21 mouse cellular contexts compared by ENCODE assay signal in the genomic region with DNA sequence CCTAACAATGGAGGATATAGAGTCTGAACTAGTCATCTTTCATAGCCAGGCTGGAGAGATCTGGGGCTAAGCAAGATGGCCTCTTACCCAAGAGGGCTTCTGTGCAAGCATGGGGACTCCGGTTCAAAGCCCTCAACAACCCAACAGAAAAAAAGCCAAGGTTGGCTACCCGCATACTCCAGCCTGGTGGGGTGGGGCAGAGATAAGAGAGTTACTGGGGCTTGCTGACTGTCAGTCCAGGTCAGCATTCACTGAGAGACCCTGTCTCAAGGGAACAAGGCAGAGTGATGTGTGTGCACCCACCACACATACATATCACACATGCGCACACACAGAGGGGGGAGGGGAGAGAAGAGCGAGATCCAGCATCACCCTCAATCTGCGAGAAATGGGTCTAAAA. TPM values are rescaled to one million over a fixed set of nuclear protein-coding genes. Genes with fewer than 3 reads are reported as not detected.
DNase-seq lines count a peak whose midpoint lies in the region; ATAC-seq and TF ChIP-seq lines count a peak whose summit lies in the region.
"Had no signal": no experiment of that assay in that cellular context is flagged by ENCODE, and none has a peak within 500 bp of the region (broad histone marks: within the 10 kb centered on the region; RNA-seq: fewer than 3 reads in every experiment).

No protein-coding gene starts in this region.

- WGBS in liver, postnatal 0 days (ENCODE audit: insufficient replicate concordance) = 70% methylated on average over 5 of the region's 5 CpGs
- WGBS in liver, embryonic 15.5 days (ENCODE audit: insufficient replicate concordance) = 37% methylated on average over 5 of the region's 5 CpGs

- no peak overlapping the region for H3K9ac ChIP-seq in liver, postnatal 0 days (replicated peaks)
- no peak overlapping the region for H3K9ac ChIP-seq in liver, embryonic 15.5 days
- H3K9ac ChIP-seq: embryonic facial prominence, embryonic 13.5 days; forebrain, embryonic 12.5 days; forebrain, postnatal 0 days; hindbrain, embryonic 14.5 days had no signal

- H3K9me3 ChIP-seq in liver, postnatal 0 days (ENCODE audit: low read length) = no peaks in the 10 kb centered on the region
- H3K9me3 ChIP-seq in liver, embryonic 15.5 days (replicated peaks) = no peaks in the 10 kb centered on the region
- H3K9me3 ChIP-seq: embryonic facial prominence, embryonic 13.5 days; forebrain, embryonic 12.5 days had no signal

- H3K4me3 ChIP-seq in liver, postnatal 0 days (ENCODE audit: low read depth, low read length) = no peak overlapping the region
- H3K4me3 ChIP-seq in liver, embryonic 15.5 days (replicated peaks) = no peak overlapping the region
- H3K4me3 ChIP-seq: embryonic facial prominence, embryonic 13.5 days; forebrain, embryonic 12.5 days had no signal

- intact Hi-C loops in heart, postnatal 36 days (cut with DNase I) = loop anchor here (10.0 kb wide), 1 partner anchor 343 kb away; no protein-coding TSS in a partner anchor

- DNase-seq in liver = peak; percentile 31
- no peak for DNase-seq in liver, postnatal 0 days
- DNase-seq in c-Kit-positive CD71-positive TER-119-positive erythroid progenitor cells, embryonic 14.5 days (ENCODE audit: low spot score) = peak; percentile 28
- DNase-seq in heart, postnatal 36 days = no peak
- DNase-seq: adrenal gland, adult 8-10 months; adrenal gland, postnatal 36 days; cerebellum, adult 11 months; cerebellum, adult 9-10 months; cerebellum, postnatal 25 days; forebrain, postnatal 0 days; gastrocnemius, postnatal 14 days; heart, postnatal 10 days had no signal

- no peak for TF ChIP-seq EP300 in liver, postnatal 0 days (IDR thresholded peaks at IDR 0.05; ENCODE audit: low read depth)

- H3K4me1 ChIP-seq in liver, postnatal 0 days (ENCODE audit: insufficient read depth) = peaks cover 9% of the 10 kb centered on the region
- H3K4me1 ChIP-seq in liver, embryonic 15.5 days (replicated peaks) = peaks cover 28% of the 10 kb centered on the region

- ATAC-seq in liver, postnatal 0 days = no peak
- 0 out of 2 replicates have a peak, but pooled peaks have one; percentile 33 for ATAC-seq in liver, embryonic 15.5 days (ENCODE audit: insufficient read depth)
- ATAC-seq in granulocyte monocyte progenitor cell, adult 5-6 weeks (replicated peaks; ENCODE audit: poor library complexity, severe bottlenecking) = no peak
- no peak for ATAC-seq in monocyte, adult 5-6 weeks (replicated peaks; ENCODE audit: insufficient number of reproducible peaks, low FRiP score, low TSS enrichment, poor library complexity, severe bottlenecking)
- ATAC-seq: forebrain, postnatal 0 days had no signal

- peaks cover 3% of the 10 kb centered on the region; the same call in 1 of the 2 replicates for H3K36me3 ChIP-seq in liver, postnatal 0 days (replicated peaks; ENCODE audit: insufficient read depth, low read length)
- no peaks in the 10 kb centered on the region; the same call in 1 of the 2 replicates for H3K36me3 ChIP-seq in liver, embryonic 15.5 days (replicated peaks)

- TF ChIP-seq CTCF in liver, postnatal 0 days (IDR thresholded peaks at IDR 0.05; ENCODE audit: low read depth) = no peak

- H3K27me3 ChIP-seq in liver, postnatal 0 days (ENCODE audit: insufficient read depth, low read length) = no peaks in the 10 kb centered on the region
- no peaks in the 10 kb centered on the region for H3K27me3 ChIP-seq in liver, embryonic 15.5 days
- H3K27me3 ChIP-seq: embryonic facial prominence, embryonic 13.5 days; forebrain, embryonic 12.5 days had no signal

- H3K4me2 ChIP-seq in liver, postnatal 0 days (ENCODE audit: low read depth, low read length) = no peak overlapping the region
- H3K4me2 ChIP-seq in liver, embryonic 15.5 days = no peak overlapping the region
- H3K4me2 ChIP-seq: embryonic facial prominence, embryonic 13.5 days; forebrain, embryonic 12.5 days; hindbrain, embryonic 14.5 days had no signal

- H3K27ac ChIP-seq in liver, postnatal 0 days (ENCODE audit: low read depth) = no peak overlapping the region
- no peak overlapping the region for H3K27ac ChIP-seq in liver, embryonic 15.5 days (replicated peaks)
- H3K27ac ChIP-seq: embryonic facial prominence, embryonic 13.5 days; forebrain, embryonic 12.5 days; hindbrain, embryonic 14.5 days had no signal

RNA-seq across cellular contexts. Expression of gene Ext2, which starts 4.6 kb away (rescaled TPM):
- 22.6 TPM in 2 replicates for polyA plus RNA-seq in liver, postnatal 0 days (2015; fragmentation: Nextera tagmentation; extraction: Ambion mirVana)
- 27.3 and 30.8 TPM in 2 replicates for polyA plus RNA-seq in liver, embryonic 15.5 days (2015; fragmentation: Nextera tagmentation; extraction: Ambion mirVana)
- 35.6 and 40.9 TPM in 2 replicates for total RNA-seq in granulocyte monocyte progenitor cell, adult 5-6 weeks (2014; fragmentation: Nextera tagmentation)
- 26.2 and 38.6 TPM in 2 replicates for total RNA-seq in granulocyte monocyte progenitor cell, adult 5-6 weeks (2017)
- 10.4 to 43.3 TPM (median 12.9 TPM) in 3 replicates for total RNA-seq in monocyte, adult 5-6 weeks (2017)
- 10 to 100 TPM; 40.4 to 44.1 TPM for total RNA-seq in heart, postnatal 36 days (2021)

RNA-seq across cellular contexts. Expression of gene Accs, which starts 32.0 kb away (rescaled TPM):
- 1.3 and 1.6 TPM in 2 replicates for polyA plus RNA-seq in liver, postnatal 0 days (2015; fragmentation: Nextera tagmentation; extraction: Ambion mirVana)
- 1.1 and 1.5 TPM in 2 replicates for polyA plus RNA-seq in liver, embryonic 15.5 days (2015; fragmentation: Nextera tagmentation; extraction: Ambion mirVana)
- 30.8 and 40.3 TPM in 2 replicates for total RNA-seq in granulocyte monocyte progenitor cell, adult 5-6 weeks (2014; fragmentation: Nextera tagmentation)
- 16.1 and 21.2 TPM in 2 replicates for total RNA-seq in granulocyte monocyte progenitor cell, adult 5-6 weeks (2017)
- total RNA-seq in monocyte, adult 5-6 weeks (2017) = 8.3 to 17.9 TPM (median 17.1 TPM) in 3 replicates
- total RNA-seq in heart, postnatal 36 days (2021) = 1 to 10 TPM; 4.0 to 6.2 TPM

RNA-seq across cellular contexts. Expression of gene Accsl, which starts 51.2 kb away (rescaled TPM):
- polyA plus RNA-seq in liver, postnatal 0 days (2015; fragmentation: Nextera tagmentation; extraction: Ambion mirVana) = 0.13 TPM in 1 of 2 replicates, not detected in the other
- polyA plus RNA-seq in liver, embryonic 15.5 days (2015; fragmentation: Nextera tagmentation; extraction: Ambion mirVana) = 0.10 TPM in 1 of 2 replicates, not detected in the other
- total RNA-seq in granulocyte monocyte progenitor cell, adult 5-6 weeks (2014; fragmentation: Nextera tagmentation) = not detected in 2 replicates
- not detected in 2 replicates for total RNA-seq in granulocyte monocyte progenitor cell, adult 5-6 weeks (2017)
- not detected in 3 replicates for total RNA-seq in monocyte, adult 5-6 weeks (2017)
- total RNA-seq in heart, postnatal 36 days (2021) = not detected
- total RNA-seq: gastrocnemius, adult 18-20 months; gastrocnemius, postnatal 14 days; hematopoietic stem cell, adult 5-6 weeks had no signal
- polyA plus RNA-seq: embryonic facial prominence, embryonic 13.5 days; heart, embryonic 14.5 days had no signal

Comparison
In these comparisons a context has a peak if more than half of its experiments do, and no peak if none do; other contexts are left out.
1. DNase-seq: peak in liver (single experiment) and c-Kit-positive CD71-positive TER-119-positive erythroid progenitor cells, embryonic 14.5 days (single experiment); none in liver, postnatal 0 days (single experiment) and heart, postnatal 36 days (0 of 2).